Mouse (Mus musculus): Measurements from ENCODE around the gene Cox8c. TPM values are rescaled to one million over a fixed set of nuclear protein-coding genes. Genes with fewer than 3 reads are reported as not detected.

Gene Cox8c
- not detected in 2 replicates for total RNA-seq (2015)
- not detected in 2 replicates for total RNA-seq (2017)

- ATAC-seq (ENCODE audit: poor library complexity, severe bottlenecking), result no peak
Measured at GRCm38 (mm10) chr12:102899091-102899490, at the start of gene Cox8c. Gene Cox8c, plus strand, starts transcription at chr12:102899316.

GRCm38 (mm10) chr12:102860806-102861205, 38.3 kb upstream of the Cox8c start:
- no peak for ATAC-seq (ENCODE audit: poor library complexity, severe bottlenecking)

GRCm38 (mm10) chr12:102869802-102870201, 29.3 kb upstream of the Cox8c start:
- no peak for ATAC-seq (ENCODE audit: poor library complexity, severe bottlenecking)

- no peak for ATAC-seq (ENCODE audit: poor library complexity, severe bottlenecking)
Measured at GRCm38 (mm10) chr12:102870527-102870926, 28.6 kb upstream of the Cox8c start.

- peak; percentile 26 for ATAC-seq (ENCODE audit: poor library complexity, severe bottlenecking)
Measured at GRCm38 (mm10) chr12:102877301-102878030, 21.6 kb upstream of the Cox8c start.

GRCm38 (mm10) chr12:102878031-102878823, 20.9 kb upstream of the Cox8c start, which contains the start of gene Btbd7:
Gene Btbd7, minus strand, starts transcription at chr12:102878471.
- peak; percentile 81 for ATAC-seq (ENCODE audit: poor library complexity, severe bottlenecking)

GRCm38 (mm10) chr12:102878901-102879300, 20.2 kb upstream of the Cox8c start:
- no peak for ATAC-seq (ENCODE audit: poor library complexity, severe bottlenecking)

GRCm38 (mm10) chr12:102885735-102886134, 13.4 kb upstream of the Cox8c start:
- peak; percentile 47; the same call in 1 of the 2 replicates for ATAC-seq (ENCODE audit: poor library complexity, severe bottlenecking)

GRCm38 (mm10) chr12:102887366-102887765, 11.8 kb upstream of the Cox8c start:
- ATAC-seq (ENCODE audit: poor library complexity, severe bottlenecking), result no peak

- no peak for ATAC-seq (ENCODE audit: poor library complexity, severe bottlenecking)
Measured at GRCm38 (mm10) chr12:102888568-102888967, 10.5 kb upstream of the Cox8c start.

- no peak for ATAC-seq (ENCODE audit: poor library complexity, severe bottlenecking)
Measured at GRCm38 (mm10) chr12:102908191-102908590, 9.1 kb downstream of the Cox8c start.

- no peak for ATAC-seq (ENCODE audit: poor library complexity, severe bottlenecking)
Measured at GRCm38 (mm10) chr12:102916073-102916472, 17.0 kb downstream of the Cox8c start.

GRCm38 (mm10) chr12:102929764-102930163, 30.6 kb downstream of the Cox8c start:
- ATAC-seq (ENCODE audit: poor library complexity, severe bottlenecking), result no peak

- ATAC-seq (ENCODE audit: poor library complexity, severe bottlenecking), result no peak
Measured at GRCm38 (mm10) chr12:102930335-102930734, 31.2 kb downstream of the Cox8c start.

- ATAC-seq (ENCODE audit: poor library complexity, severe bottlenecking), result no peak
Measured at GRCm38 (mm10) chr12:102930789-102931188, 31.7 kb downstream of the Cox8c start.

GRCm38 (mm10) chr12:102935892-102936291, 36.8 kb downstream of the Cox8c start:
- ATAC-seq (ENCODE audit: poor library complexity, severe bottlenecking), result no peak

- no peak for ATAC-seq (ENCODE audit: poor library complexity, severe bottlenecking)
Measured at GRCm38 (mm10) chr12:102945571-102945970, 46.5 kb downstream of the Cox8c start.

GRCm38 (mm10) chr12:102947826-102948225, 48.7 kb downstream of the Cox8c start:
- no peak for ATAC-seq (ENCODE audit: poor library complexity, severe bottlenecking)

- peak; percentile 60 for ATAC-seq (ENCODE audit: poor library complexity, severe bottlenecking)
Measured at GRCm38 (mm10) chr12:102948778-102949394, 49.8 kb downstream of the Cox8c start, which contains the start of gene Unc79. Gene Unc79, plus strand, starts transcription at chr12:102948859.

GRCm38 (mm10) chr12:102949395-102950208, 50.5 kb downstream of the Cox8c start:
- no peak for ATAC-seq (ENCODE audit: poor library complexity, severe bottlenecking)
